Mouse (Mus musculus): ENCODE measurements around the gene Slc25a33. TPM values are rescaled to one million over a fixed set of nuclear protein-coding genes. Genes with fewer than 3 reads are reported as not detected.

The Slc25a33 gene
- polyA plus RNA-seq, 1 experiment, result 7.2 TPM

DNA sequence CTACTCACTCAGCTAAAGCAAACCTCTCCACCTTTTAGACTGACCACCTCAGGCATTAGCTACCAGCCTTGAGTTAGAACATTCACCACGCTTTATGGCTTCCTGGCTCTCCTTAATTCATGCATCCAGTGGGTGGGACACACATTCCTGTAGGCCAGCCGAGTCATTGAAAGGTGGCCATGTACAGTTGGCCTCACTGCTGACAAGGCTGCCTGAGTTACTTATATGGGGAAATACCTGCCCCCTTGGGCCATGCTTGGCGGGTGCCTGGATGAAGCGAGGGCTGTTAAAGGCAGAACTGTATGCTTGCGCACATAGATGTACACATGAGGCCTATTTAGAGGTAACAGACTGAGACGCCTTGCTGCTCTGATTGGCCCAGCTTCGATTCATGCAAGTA is 33.8 kb downstream of the Slc25a33 start:
- Histone ChIP-seq H3K4me1 (replicated peaks; ENCODE audit: control insufficient read depth, insufficient read depth, low read length) (peaks cover 20% of the 10 kb centered on the region), H3K36me3 (ENCODE audit: control insufficient read depth, insufficient read depth, low read length) (no peaks in the 10 kb centered on the region), H3K4me3 (ENCODE audit: control insufficient read depth, insufficient read depth, low read length) (no peak overlapping the region), H3K27ac (ENCODE audit: control insufficient read depth, insufficient read depth, low read length) (no peak overlapping the region), H3K27me3 (ENCODE audit: control insufficient read depth, insufficient read depth, low read length) (no peaks in the 10 kb centered on the region)
- DNase-seq, result no peak
- TF ChIP-seq POLR2A (IDR thresholded peaks at IDR 0.05; ENCODE audit: control insufficient read depth, extremely low read depth, insufficient read depth, low read length, poor library complexity), result no peak
- TF ChIP-seq CTCF (IDR thresholded peaks at IDR 0.05; ENCODE audit: borderline replicate concordance, control insufficient read depth, extremely low read depth, insufficient read depth, low read length, poor library complexity), result no peak
- WGBS, result 97% methylated on average over 7 of the region's 7 CpGs

DNA sequence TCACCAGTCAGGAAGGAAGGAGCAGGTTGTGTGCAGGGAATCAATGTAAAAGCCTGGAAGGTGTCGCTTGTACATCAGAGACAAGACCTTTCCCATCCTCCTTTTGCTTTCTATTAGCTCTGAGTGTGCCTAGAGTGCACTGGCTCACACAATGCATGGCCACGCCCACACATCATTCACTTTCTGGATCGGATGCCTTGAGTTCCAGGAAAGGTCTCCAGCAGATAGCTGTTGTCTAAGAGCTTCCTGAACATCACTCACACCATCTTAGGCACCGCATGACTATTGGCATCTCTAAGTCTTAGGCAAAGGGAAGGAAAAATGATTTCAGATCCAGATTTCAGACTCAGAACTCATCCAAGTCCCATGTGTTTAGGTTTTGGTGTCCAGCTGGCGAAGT is 34.6 kb downstream of the Slc25a33 start:
- Histone ChIP-seq H3K36me3 (ENCODE audit: control insufficient read depth, insufficient read depth, low read length) (no peaks in the 10 kb centered on the region), H3K27ac (ENCODE audit: control insufficient read depth, insufficient read depth, low read length) (no peak overlapping the region), H3K27me3 (ENCODE audit: control insufficient read depth, insufficient read depth, low read length) (no peaks in the 10 kb centered on the region), H3K4me1 (replicated peaks; ENCODE audit: control insufficient read depth, insufficient read depth, low read length) (peaks cover 20% of the 10 kb centered on the region), H3K4me3 (ENCODE audit: control insufficient read depth, insufficient read depth, low read length) (no peak overlapping the region)
- WGBS, result 86% methylated on average over 5 of the region's 5 CpGs
- TF ChIP-seq POLR2A (IDR thresholded peaks at IDR 0.05; ENCODE audit: control insufficient read depth, extremely low read depth, insufficient read depth, low read length, poor library complexity) (no peak), CTCF (IDR thresholded peaks at IDR 0.05; ENCODE audit: borderline replicate concordance, control insufficient read depth, extremely low read depth, insufficient read depth, low read length, poor library complexity) (no peak)
- DNase-seq, result no peak

DNA sequence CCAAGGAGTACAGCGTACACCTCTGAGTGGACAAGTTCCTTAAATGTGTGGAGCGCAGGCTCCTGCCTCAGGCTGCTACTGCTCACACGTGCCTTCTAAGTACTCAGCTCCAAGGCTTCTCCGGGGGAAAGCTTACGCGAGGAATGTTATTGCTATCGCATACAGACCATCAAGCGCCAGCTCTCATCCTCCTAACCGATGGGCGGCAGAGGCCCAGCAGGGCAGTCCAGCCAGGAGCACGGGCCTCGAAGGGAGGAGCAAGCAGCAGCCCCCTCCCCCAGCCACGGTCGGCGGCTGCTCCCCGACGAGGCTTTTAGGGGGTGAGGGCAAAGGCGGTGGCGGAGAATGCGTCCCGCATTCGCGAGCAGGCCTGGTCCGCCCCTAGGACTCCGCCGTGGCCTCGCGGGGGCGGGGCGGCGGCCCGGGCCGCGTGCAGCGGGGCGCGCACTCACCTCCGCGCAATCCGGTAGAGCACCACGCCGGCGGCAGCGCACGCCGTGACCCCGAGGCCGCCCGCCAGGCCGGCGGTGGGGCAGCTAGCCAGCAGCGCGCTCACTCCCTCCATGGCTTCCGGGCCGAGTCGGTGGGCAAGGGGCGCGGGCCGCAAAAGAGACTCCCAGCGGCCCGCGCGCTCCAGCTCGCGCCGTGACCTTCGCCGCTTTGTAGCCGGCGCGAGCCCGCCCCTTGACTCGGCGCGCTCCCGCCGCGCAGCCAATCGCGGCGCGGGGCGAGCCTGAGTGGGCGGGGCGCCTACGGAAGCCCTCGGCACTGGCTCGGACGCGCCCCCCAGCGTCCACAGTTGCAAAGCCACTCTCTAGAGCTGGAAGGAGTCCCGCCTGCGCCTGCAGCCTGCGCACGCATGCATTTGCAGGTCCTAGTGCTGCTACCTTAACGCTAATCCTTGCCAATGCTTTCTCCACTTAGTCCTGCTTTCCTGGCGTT is 36.4 kb downstream of the Slc25a33 start, which contains the start of gene Tmem201:
TSS of gene Tmem201 (minus strand) at position 662 of the 942 bp plus-strand sequence.
- H3K4me3 ChIP-seq (ENCODE audit: control insufficient read depth, insufficient read depth, low read length), result peak within 1 kb of the TSS; percentile 75
- TF ChIP-seq POLR2A (IDR thresholded peaks at IDR 0.05; ENCODE audit: control insufficient read depth, extremely low read depth, insufficient read depth, low read length, poor library complexity) (0 out of 2 replicates have a peak, but pooled peaks have one; percentile 45), CTCF (IDR thresholded peaks at IDR 0.05; ENCODE audit: borderline replicate concordance, control insufficient read depth, extremely low read depth, insufficient read depth, low read length, poor library complexity) (peak; percentile 97)
- no peaks in the 10 kb centered on the region for H3K27me3 ChIP-seq (ENCODE audit: control insufficient read depth, insufficient read depth, low read length)
- no peaks in the 10 kb centered on the region for H3K36me3 ChIP-seq (ENCODE audit: control insufficient read depth, insufficient read depth, low read length)
- H3K4me1 ChIP-seq (replicated peaks; ENCODE audit: control insufficient read depth, insufficient read depth, low read length), result peaks cover 28% of the 10 kb centered on the region
- WGBS, result under 1% methylated on average over 97 of the region's 97 CpGs
- H3K27ac ChIP-seq (ENCODE audit: control insufficient read depth, insufficient read depth, low read length), result no peak within 1 kb of the TSS
- DNase-seq, result peak; percentile 96

DNA sequence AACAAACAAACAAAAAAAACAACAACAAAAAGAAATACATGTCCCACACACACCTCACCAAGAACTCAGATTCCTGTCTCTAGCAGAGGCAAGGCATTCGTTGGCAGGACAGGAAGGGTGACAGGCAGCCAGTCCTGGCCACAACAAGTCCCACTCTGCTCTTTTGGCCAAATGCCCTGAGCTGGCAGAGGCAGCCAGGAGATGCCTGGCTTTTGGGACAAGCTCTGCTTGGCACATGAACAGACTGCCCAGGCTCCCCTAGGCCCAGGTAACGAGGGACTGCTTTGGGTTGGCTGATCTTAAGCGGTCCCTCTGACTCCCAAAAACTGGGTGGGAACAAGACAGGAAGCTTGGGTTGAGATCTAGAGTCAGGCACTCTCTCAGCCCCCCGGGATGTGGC is 37.5 kb downstream of the Slc25a33 start:
- TF ChIP-seq POLR2A (IDR thresholded peaks at IDR 0.05; ENCODE audit: control insufficient read depth, extremely low read depth, insufficient read depth, low read length, poor library complexity) (no peak), CTCF (IDR thresholded peaks at IDR 0.05; ENCODE audit: borderline replicate concordance, control insufficient read depth, extremely low read depth, insufficient read depth, low read length, poor library complexity) (no peak)
- 35% methylated on average over 4 of the region's 4 CpGs for WGBS
- H3K27ac ChIP-seq (ENCODE audit: control insufficient read depth, insufficient read depth, low read length), result no peak overlapping the region
- no peaks in the 10 kb centered on the region for H3K36me3 ChIP-seq (ENCODE audit: control insufficient read depth, insufficient read depth, low read length)
- H3K27me3 ChIP-seq (ENCODE audit: control insufficient read depth, insufficient read depth, low read length), result no peaks in the 10 kb centered on the region
- H3K4me3 ChIP-seq (ENCODE audit: control insufficient read depth, insufficient read depth, low read length), result no peak overlapping the region
- no peak for DNase-seq
- H3K4me1 ChIP-seq (replicated peaks; ENCODE audit: control insufficient read depth, insufficient read depth, low read length), result peaks cover 25% of the 10 kb centered on the region

DNA sequence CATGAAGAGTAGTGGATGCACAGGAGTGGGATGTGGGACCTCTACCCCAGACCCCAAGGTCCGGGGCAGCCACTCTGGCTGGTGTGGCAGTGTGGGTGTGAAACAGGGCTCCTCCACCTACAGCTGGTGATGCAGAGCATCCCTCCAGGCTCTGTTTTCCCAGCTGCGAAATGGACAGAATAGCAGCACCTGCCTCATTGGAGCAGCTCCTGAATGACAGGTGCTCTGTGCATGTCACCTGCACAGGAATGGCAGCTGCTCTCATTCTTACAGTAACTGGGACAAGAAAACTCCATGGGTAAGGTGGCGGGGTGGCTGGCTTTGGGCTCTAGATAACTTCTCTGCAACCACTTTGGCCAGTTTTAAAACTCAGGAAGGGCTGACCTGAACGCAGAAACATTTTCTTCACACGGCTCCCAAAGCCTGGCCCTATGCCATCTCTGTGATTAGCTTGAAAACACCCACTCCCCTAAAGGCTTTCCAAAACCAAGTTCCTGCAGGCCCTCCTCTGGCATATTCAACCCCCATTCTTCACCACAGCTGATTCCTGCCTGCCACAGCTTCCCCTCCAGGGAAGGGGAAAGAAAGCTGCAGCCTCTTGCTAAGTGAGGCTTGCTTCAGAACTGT is 38.3 kb downstream of the Slc25a33 start:
- WGBS, result 75% methylated on average over 5 of the region's 5 CpGs
- Histone ChIP-seq H3K4me3 (ENCODE audit: control insufficient read depth, insufficient read depth, low read length) (no peak overlapping the region), H3K27me3 (ENCODE audit: control insufficient read depth, insufficient read depth, low read length) (no peaks in the 10 kb centered on the region), H3K27ac (ENCODE audit: control insufficient read depth, insufficient read depth, low read length) (no peak overlapping the region), H3K36me3 (ENCODE audit: control insufficient read depth, insufficient read depth, low read length) (peaks cover under 1% of the 10 kb centered on the region; the same call in 1 of the 2 replicates), H3K4me1 (replicated peaks; ENCODE audit: control insufficient read depth, insufficient read depth, low read length) (peaks cover 25% of the 10 kb centered on the region)
- no peak for TF ChIP-seq POLR2A (IDR thresholded peaks at IDR 0.05; ENCODE audit: control insufficient read depth, extremely low read depth, insufficient read depth, low read length, poor library complexity)
- TF ChIP-seq CTCF (IDR thresholded peaks at IDR 0.05; ENCODE audit: borderline replicate concordance, control insufficient read depth, extremely low read depth, insufficient read depth, low read length, poor library complexity), result no peak
- DNase-seq, result no peak

DNA sequence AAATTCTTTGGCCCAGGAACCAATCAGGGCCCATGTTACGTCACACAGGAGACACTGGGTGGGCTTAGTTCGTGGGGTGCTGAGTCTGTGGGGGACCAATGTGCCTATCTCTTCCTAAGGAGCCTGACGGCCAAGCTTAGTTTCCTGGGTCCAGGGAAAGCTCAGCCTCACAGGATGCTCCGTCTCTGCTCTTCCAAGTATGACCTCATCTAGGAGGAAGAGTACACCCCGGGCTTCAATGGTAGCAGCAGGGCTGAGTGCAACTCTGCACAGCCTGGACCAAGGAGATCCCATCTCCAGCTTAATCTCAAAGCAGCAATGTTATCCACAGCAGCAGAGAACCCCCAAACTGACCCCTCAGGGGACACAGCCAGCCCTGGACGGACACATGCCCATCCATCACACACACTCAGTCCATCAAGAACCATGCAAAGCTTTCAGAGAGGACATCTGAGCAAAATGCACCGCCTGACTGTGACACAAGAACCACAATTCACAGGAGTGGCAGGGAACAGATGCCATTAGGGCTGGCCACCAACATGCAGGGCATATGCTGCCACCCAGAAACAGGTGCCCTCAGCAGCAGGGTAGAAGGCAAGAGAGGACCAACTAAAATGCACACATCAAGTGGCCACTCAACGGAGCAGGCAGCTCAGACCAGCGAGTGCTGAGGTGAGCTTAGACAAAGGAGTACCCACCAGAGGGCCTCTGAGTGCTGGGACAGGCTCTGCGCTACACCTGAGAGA is 39.2 kb downstream of the Slc25a33 start:
- no peak overlapping the region for H3K4me3 ChIP-seq (ENCODE audit: control insufficient read depth, insufficient read depth, low read length)
- 95% methylated on average over 10 of the region's 10 CpGs for WGBS
- H3K4me1 ChIP-seq (replicated peaks; ENCODE audit: control insufficient read depth, insufficient read depth, low read length), result peaks cover 25% of the 10 kb centered on the region
- H3K27me3 ChIP-seq (ENCODE audit: control insufficient read depth, insufficient read depth, low read length), result no peaks in the 10 kb centered on the region
- TF ChIP-seq CTCF (IDR thresholded peaks at IDR 0.05; ENCODE audit: borderline replicate concordance, control insufficient read depth, extremely low read depth, insufficient read depth, low read length, poor library complexity) (no peak), POLR2A (IDR thresholded peaks at IDR 0.05; ENCODE audit: control insufficient read depth, extremely low read depth, insufficient read depth, low read length, poor library complexity) (no peak)
- no peak overlapping the region for H3K27ac ChIP-seq (ENCODE audit: control insufficient read depth, insufficient read depth, low read length)
- no peak for DNase-seq
- peaks cover 4% of the 10 kb centered on the region; the same call in 1 of the 2 replicates for H3K36me3 ChIP-seq (ENCODE audit: control insufficient read depth, insufficient read depth, low read length)

Data from thymus, adult 2 months (tissue).